Mouse (Mus musculus): ENCODE results near the gene Cdc27. TPM values are rescaled to one million over a fixed set of nuclear protein-coding genes. Genes with fewer than 3 reads are reported as not detected.
A peak's percentile ranks its signal among the peaks of the same experiment; 100 is the strongest.

Cdc27 gene
- total RNA-seq, 2 experiments from 2014 or later: 53.0 to 57.6 TPM

DNA sequence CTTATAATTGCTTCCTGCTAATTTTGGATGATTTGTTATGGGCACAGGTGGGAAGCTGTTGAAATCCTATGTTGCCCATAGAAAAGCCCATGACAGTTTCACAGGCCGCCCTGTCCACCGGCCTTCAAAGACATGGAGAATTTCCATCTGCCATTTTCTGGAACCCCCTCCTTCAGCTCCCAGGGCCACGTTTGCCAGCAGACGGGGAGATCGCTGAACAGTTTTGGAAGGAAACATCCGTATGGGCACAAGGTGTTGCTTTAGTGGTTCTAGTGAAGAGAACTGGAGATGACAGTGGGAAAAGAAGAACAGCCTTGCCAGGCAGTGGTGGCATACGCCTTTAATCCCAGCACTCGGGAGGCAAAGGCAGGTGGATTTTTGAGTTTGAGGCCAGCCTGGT lies 68.4 kb downstream of the Cdc27 start:
- no peak for DNase-seq

DNA sequence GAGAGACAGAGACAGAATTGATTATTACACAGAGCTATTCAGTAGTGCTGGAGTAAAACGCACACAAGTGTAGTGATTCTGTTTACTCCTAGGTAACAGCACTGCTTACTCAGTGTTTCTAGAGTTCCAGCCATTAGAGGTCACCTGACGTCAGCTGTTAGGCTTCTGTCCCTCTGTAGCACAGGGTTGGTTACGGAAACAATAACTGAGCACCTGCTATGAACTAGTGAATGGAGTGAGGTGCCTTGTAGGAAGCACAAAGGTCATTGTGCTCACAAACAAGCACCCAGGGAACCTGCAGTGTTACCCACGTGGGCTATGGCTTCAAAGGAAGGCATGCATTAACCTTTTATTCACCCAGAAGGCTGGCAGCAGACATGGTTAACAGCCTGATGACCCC lies 70.9 kb downstream of the Cdc27 start:
- no peak for DNase-seq

DNA sequence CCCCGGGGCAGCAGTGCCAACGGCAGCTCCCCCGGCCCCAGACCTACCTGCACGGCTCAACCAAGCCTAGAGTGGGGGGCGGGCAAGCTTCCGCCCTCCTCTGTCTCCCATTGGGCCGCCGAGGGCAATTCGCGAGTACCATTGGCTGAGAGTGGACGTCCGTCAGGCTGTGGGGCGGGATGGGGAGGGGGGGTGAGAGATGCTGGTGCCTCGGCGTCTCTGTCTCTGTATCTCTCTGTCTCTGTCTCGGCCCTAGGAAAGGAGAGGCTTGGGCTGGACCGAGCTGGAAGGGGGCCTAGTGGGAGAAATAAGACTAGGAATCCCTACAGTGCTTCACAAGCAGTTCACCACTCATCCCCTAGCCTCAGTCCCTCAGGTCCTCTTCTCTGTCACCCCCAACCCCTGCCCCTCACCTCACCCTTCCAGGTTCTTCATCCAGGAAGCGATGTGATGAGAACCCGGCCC lies 81.0 kb downstream of the Cdc27 start:
- peak; percentile 95 for DNase-seq

DNA sequence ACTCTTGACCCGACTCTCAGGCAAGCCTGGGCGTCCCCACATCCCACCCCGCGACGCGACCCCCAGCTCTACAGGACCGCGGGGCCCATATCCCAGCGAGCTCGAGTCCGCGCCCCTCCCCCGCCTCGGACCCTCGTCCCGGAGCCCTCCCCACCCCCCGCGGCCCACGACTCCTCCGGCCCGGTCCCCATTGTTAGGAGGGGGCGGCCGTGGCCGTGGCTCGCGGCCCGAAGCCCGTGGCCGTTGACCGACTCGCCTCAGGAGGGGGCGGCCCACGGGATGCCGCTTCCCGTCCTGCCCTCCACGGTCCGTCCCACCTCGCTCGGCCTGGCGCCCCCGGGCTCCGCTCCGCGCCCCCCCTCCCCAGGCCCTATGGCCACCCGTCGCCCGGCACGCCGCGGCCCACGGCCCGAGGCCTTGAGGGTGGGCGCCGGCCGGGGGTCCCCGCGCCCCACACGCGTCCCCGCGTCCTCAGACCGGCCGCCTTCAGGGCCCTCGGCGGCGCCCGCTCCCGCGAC lies 81.6 kb downstream of the Cdc27 start, which contains the start of gene Kansl1:
Kansl1 (minus strand) TSS at position 111 of the 518 bp plus-strand sequence.
- DNase-seq: peak; percentile 55

- DNase-seq: no peak
These were observed 82.7 kb downstream of the Cdc27 start for GRCm38 (mm10) chr11:104467698-104468097.

GRCm38 (mm10) chr11:104461551-104461950 lies 88.9 kb downstream of the Cdc27 start:
- peak; percentile 79 for DNase-seq

- DNase-seq: no peak
These were observed 90.7 kb downstream of the Cdc27 start for GRCm38 (mm10) chr11:104459671-104460070.

DNA sequence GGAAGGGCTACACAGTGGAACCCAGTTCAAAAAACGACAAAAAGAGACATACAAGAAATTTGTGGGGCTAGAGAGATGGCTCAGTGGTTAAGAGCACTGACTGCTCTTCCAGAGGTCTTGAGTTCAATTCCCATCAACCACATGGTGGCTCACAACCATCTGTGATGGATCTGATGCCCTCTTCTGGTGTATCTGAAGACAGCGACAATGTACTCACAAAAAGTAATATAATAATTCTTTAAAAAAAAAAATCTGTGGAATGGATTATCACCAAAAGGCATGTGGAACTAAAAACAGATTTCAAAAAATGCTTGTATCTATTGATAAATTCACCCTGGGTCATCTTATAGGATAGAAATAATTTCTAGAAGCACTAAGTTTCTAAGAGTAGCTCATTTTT lies 91.9 kb downstream of the Cdc27 start:
- no peak for DNase-seq

Other genes with a start within 250 kb of the Cdc27 start
- 10 to 100 TPM; 40.9 to 46.3 TPM for gene Kansl1, start 81.8 kb downstream of the Cdc27 start, total RNA-seq (2021)
- 10 to 100 TPM in 1 of 2 experiments, 1 to 10 TPM in 1; 5.2 to 11.4 TPM for gene Myl4, start within 50 bp of the Cdc27 start, total RNA-seq (2021)
- 10 to 100 TPM in 1 of 2 experiments, 1 to 10 TPM in 1; 9.4 to 15.4 TPM for gene Itgb3, start 57.4 kb upstream of the Cdc27 start, total RNA-seq (2021)
- under 1 TPM; 0.12 TPM for gene Gm11639, start 135.1 kb upstream of the Cdc27 start, total RNA-seq (2021)